Mouse (Mus musculus): ENCODE results near the gene Gm49322. TPM values are rescaled to one million over a fixed set of nuclear protein-coding genes. Genes with fewer than 3 reads are reported as not detected.
A peak's percentile ranks its signal among the peaks of the same experiment; 100 is the strongest.

The Gm49322 gene
- total RNA-seq, 2 experiments from 2014 or later, result 2.6 to 3.6 TPM

DNA sequence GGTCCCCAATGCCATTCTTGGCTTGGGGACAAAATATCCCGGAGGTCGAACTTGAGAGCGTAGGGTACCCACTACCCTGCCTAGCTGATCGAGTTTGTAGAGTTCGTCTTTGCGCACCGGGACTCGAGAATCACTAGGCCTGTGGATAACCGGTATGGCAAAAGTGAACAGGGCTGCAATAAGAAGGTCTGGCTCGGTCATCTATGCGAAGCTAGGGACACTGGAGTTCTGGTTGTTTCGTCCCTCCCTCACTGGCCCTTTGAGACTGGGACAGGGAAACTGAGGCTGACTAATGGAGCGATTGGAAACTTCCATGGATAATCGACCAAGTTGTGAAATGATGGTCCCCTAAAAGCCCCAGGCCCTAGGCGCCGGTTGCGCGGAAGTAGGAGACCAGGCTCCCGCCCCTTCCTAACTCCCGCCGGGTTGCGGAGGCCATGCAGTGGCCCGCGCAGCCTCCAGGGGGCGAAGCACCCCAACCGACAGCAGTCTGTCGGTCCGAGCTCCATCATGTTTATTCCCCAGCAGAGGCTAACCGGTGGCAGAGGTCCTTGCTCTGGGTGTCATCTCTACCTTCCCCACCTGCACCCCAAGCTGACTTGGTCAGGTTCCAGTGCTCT, 27.6 kb upstream of the Gm49322 start:
- peak; percentile 60 to 67 for DNase-seq (ENCODE audit: low spot score in 2 of 2)
- intact Hi-C loops (cut with DNase I), result no loop called here

DNA sequence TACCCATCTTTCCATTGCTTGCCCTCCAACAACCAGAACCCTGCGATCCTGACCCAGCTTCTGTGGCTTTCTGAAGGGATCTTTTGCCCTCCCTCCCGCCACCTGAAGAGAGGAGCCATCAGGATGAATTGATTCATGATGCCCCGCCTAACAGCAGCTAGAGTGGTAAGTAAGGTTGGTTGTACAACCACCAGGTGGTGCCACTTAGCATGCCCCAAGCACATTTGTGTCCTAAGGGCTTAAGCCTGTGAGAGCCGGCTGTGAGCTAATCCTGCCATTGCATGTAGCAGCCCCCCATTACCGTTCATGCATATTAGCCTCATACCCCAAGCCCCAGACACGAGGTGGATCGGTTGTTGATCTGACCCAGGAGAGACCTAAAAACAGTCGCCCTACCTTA, 26.9 kb upstream of the Gm49322 start:
- intact Hi-C loops (cut with DNase I), result no loop called here
- peak in 1 of 2 experiments; percentile 34 for DNase-seq (ENCODE audit: low spot score in 2 of 2)

DNA sequence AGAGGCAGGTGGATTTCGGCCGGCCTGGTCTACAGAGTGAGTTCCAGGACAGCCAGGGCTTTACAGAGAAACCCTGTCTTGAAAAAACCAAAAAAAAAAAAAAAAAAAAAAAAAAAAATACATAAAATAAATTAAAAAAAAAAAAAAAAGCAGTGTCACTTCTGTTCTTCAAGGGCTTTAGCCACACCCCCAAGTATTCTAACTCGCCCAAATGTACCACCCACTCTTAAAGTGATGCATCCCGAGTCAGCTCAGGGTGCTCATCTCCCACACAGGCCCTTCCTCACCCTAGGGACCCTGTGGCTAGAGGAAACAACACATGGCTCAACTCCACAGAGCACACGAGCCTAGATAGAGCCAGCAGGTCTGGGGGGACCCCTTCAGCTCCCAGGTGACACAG, 22.8 kb upstream of the Gm49322 start:
- DNase-seq (ENCODE audit: low spot score in 2 of 2), result no peak
- intact Hi-C loops (cut with DNase I), result no loop called here

DNA sequence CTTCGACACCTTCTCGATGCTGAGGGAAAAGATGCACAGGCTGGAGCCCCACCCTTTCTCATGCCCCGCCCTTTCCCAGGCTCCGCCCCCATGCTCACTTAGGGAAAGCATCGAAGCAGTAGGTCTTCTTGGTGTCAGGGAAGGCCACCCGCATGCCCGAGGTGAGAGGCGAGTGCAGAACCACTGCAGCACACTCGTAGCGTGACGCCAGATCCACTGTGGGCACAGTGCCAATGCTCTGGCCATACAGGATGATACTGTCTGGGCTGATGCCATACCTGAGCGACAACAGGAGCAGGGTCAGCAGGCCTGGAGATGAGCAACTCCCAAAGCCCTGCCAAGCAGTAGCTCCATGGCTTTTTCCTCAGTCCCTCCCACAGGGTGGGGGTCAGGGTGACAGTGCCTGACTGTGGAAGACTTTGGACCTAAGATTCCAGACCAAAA, 21.8 kb upstream of the Gm49322 start:
- DNase-seq (ENCODE audit: low spot score in 2 of 2), result no peak
- intact Hi-C loops (cut with DNase I), result no loop called here

DNA sequence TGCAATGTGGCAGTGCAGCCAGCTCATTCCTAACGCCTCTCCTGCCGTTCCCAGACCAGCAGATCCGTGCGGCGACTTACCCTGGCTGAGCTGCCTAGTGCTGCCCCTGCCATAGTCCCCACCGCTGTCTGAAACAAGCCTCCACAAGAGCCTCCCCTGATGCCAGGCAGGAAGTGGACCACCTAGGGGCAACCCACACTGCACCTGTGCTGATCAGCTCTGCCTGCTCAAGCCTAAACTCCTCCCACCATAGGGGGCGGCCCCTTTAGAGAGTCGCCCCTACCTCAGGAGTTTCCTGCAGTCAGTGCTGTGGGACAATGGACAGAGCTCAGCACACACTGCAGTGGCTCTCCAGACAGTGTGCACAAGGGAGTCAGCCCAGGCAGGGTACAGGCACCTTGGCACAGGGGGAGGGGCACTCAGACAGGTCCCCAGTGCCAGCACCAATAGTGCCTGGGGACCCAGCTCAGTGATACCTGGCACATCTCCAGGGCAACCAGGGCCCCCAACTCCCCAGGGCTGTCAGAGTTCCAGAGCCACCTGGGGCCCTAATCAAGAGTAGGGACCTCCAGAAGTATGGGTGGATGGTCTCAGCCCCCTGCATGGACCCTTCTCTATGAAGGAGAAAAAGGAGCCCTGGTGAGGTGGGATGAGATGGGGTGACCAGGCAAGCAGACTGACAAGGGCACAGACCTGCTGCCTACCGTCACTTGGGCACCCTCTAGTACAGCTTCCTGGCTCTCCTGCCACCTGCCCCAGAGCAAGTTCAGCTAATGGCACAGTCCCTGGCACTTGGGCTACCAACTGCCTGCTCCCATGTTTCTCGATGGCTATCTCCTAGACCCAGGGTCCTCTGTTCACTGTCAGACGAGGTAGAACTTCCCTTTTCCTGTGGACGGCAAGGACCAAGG, 20.9 kb upstream of the Gm49322 start:
- no peak for DNase-seq (ENCODE audit: low spot score in 2 of 2)
- intact Hi-C loops (cut with DNase I), result no loop called here

DNA sequence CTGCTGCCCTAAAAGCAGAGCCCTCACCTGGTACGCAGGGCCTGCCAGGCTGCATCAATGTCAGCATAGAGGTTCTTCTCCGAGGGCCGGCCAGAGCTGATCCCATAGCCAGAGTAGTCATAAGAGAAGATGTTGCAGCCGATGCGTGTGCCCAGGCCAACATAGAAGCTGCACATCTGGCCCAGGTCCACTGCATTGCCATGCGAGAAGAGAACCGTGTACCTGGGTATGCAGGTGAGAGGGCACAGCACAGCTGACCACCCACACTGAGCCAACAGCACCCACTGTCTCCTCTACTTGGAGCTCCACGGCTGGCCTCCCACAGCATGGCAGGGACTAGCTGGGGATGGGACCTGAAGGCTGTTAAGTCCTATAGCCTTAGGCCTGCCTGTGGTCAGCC, 20.2 kb upstream of the Gm49322 start:
- intact Hi-C loops (cut with DNase I), result no loop called here
- no peak for DNase-seq (ENCODE audit: low spot score in 2 of 2)

DNA sequence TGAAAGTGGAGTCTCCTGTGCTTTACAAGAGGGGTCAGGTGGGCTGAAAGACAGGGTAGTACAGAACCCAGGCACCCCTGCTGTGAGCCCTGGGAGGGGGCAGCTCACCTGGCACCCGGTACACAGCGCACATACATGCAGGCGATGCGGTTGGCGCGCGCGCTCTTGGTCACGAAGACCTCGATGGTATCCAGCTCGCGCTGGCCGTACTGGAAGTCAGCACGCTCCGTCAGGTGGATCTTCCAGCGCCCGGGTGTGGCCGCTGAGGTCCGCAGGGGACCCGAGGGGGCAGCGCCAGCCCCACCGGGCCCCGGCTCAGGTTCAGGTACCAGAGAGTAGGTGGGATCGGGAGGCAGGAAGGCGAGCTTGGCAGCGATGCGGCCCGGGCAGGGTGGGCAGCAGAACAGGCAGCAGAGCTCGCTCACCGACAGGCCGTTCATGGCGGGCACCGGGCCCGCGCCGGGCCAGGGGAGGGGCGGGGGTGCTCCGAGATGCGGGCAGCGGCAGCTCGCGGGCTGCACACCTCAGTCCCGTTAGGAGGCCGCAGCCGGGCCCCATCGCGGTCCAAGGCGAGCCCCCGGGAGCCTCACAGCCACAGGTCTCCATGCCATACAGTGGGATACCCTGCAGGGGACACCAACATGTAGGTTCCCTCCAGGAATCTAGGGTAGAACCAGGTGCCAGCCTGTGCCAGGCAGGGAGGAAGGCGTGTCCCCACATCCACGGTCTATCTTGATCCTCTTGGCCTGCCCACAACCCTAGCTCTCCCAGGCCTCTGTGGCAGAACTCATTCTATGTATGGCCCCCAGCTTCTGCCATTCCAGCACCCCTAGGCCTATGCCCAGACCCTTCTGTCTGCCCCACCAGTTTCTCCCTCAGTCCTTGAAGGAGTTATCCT, 19.2 kb upstream of the Gm49322 start:
- no peak for DNase-seq (ENCODE audit: low spot score in 2 of 2)
- intact Hi-C loops (cut with DNase I), result no loop called here

DNA sequence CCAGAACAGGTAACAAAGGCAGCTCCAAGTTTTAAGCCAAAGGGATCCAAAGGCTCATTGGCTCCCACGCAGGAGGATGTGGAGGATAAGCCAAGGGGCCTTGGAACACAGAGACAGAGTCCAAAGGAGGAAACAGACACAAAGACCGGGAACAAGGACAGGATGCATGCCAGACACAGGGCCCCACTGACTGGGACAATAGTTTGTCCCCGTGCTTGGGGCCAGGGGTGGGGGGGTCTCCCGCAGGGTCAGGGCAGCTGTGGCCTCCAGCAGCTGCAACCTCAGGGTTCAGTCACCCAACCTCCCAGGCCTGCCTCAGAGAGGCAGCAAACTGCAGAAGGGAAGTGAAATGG, 18.5 kb upstream of the Gm49322 start:
- no peak for DNase-seq (ENCODE audit: low spot score in 2 of 2)
- intact Hi-C loops (cut with DNase I), result no loop called here

DNA sequence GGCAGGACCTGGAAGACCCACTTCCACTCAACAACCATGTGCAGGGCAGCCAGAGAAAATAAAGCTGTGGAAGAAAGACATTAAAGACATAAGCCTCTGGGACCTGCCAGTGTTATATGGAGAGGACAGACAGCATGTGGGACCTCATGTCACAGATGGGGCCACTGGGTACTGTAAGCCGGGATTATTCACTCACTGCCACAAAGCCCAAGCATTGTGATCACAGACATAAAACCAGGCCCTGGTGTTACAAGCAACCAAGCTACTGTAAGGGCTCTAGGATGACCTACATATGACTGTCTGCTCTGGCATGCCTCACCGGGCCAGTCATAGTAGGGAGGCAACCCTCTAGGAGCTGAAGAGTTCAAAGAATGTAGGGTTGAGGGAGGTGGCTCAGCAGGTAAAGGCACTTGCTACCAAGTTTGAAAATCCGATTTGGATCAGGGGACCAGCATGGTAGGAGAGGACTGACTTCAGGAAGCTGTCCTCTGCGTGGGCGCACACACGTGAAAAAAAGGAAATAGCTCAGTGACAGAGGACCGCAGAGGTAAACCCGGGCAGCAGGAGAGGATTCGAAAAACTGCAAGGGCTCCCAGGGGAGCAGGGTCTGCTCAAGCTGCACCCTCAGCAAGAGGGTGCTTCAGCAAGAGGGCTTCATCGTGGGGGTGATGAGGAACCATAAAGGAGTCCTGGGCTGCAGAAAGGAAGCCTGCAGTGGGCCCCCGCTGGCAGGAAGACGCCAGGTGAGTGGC, 16.5 kb upstream of the Gm49322 start:
- intact Hi-C loops (cut with DNase I), result loop anchor here (1.0 kb wide), 1 partner anchor 12 kb away; the partner anchor contains the start of gene Klf16
- no peak for DNase-seq (ENCODE audit: low spot score in 2 of 2)

DNA sequence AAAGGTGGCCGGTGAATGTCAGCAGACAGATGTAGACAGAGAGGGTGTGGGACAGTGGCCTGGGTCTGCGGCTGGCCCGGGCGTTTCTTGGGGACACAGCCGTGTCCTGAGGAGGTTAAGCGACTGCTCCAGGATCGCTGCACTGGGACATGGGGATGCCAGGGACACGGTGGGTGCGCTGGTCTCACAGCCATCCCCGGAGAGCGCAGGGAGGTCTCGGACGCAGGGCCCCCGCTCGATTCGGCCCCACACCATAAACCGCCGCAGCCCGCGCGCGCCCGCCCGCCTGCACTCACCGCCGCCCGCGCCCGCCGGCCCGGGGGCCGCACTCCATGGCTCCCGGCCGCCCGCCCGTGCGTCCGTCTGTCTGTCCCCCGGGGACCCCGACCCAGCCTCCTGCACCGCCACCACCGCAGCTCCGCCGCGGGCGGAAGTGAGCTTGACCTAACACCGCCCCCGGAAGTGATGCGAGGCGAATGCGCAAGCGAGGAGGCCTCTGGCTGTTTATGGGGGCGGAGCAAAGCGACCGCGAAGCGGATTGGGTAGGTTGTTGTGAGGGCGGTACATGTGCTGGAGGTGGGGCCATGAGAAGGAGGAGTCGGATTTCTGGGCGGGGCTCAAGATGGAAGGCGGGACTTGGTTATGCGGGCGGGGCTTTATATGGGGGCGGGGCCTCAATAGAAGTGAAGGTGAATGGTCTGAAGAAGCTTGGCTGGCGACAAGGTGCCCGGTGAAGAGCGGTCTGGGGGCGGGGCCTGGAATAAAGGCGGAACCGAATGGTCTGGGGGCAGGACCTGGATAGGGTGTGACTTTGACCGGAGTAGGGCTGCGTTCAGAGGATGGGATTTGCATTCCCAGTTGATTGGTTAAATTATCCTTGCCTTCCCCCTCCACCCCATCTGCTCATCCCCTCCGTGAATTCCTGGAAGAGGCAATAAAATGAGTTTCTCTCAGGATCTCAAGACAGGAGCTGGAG, 15.7 kb upstream of the Gm49322 start, which contains the start of gene Abhd17a:
Gene Abhd17a (minus strand): TSS at position 463 of the 976 bp plus-strand sequence.
- DNase-seq (ENCODE audit: low spot score in 2 of 2), result peak; percentile 90 to 91
- intact Hi-C loops (cut with DNase I), result loop anchor here (1.0 kb wide), 1 partner anchor 13 kb away; the partner anchor contains the start of gene Klf16

DNA sequence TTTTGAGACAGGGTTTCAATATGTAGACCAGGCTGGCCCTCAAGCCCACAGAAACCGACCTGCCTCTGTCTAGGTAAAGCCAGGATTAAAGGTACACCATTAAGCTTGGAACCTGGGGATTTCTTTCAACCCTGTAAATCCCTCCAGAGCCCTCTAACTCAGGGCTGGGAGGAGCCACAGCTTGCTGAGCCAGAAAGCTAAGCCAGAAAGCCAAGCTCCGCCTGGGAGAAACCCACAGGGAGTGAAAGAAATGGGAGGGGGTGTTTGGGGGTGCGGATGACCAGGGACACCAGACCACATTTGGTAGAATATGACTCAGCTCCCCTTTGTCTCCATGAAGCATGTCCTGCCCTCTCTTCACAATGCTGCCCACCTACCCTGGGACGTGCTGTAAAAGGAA, 9.5 kb upstream of the Gm49322 start:
- intact Hi-C loops (cut with DNase I), result no loop called here
- DNase-seq (ENCODE audit: low spot score in 2 of 2), result no peak

DNA sequence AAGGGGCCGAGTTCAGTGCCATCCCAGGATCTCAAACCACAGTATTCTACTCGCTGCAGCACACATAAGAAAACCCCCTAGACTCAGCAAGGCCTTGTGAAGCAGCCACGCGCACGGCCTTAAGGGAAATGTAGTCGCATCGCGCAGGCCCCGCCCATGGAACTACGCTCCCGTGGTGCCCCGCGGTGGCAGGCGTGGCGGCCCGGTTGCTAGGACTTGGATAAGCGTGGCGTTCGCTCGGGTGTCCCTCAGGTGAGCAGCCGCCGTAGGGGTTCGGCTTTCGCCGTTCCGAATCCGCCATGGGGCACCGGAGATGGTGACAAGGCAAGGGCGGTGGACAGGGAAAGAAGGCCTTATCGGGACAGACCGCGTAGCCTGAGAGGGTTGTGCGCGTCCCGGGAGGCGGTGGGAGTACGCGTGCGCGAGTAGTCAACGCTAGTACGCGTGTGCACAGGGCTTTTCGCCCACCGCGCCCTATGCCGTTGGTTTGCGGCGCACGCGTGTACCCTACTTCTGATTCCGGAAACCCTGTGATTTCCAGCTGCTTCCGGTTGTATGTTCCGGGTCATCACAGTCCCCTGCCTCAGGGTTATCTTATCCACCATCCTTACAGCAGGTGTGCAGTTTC, 3.0 kb upstream of the Gm49322 start, which contains the start of the genes Scamp4 and Adat3:
Gene Scamp4 (plus strand): TSS at position 175 of the 628 bp plus-strand sequence.
Gene Adat3 (plus strand): TSS at position 183 of the 628 bp plus-strand sequence.
- intact Hi-C loops (cut with DNase I), result no loop called here

DNA sequence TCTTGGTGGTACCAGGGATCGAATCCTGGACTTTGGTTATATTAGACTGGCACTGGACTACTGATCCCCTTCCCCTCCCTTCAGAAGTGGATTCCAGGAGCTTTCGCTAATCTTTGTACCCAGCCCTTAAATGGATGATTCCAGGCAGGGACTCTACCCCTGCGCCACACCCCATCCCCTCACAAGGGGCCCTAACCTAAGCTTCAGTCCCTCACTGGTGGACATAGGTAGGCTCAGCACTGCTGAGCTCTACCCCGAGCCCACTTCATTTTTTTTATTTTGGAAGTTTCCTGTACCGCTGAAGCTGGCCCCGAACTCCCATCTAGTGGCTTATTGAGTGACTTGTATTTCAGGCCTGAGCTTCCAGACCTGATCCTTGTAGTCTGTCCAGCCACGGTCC, 2.5 kb upstream of the Gm49322 start:
- intact Hi-C loops (cut with DNase I), result no loop called here

More for the DNA sequence above, 3.0 kb upstream of the Gm49322 start, which contains the start of the genes Scamp4 and Adat3:
- peak; percentile 98 to 99 for DNase-seq (ENCODE audit: low spot score in 2 of 2)

DNA sequence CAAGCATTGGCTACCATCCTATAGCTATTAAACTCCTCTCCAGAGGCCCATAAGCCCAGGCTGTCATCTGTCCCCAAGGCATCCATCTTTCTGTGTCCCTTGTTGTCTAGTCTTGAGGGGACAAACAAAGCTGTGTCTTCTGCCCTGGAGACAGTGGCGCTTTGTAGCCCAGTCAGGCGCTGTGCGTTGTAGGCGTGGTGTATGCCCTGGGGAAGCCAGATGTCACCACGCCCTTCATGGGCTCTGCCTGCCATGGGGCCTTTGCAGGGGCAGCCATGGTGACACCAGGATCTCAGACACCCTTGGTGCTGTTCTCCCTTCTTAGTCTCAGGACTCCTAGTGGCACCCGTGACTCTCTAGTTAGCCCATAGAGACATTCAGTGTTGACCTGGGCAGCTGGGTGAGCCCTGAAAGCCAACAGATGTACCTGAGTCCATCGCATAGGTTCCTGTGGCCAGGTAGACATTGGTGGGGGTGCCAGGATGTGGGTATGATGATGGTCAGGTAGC, 1.8 kb upstream of the Gm49322 start:
- no peak for DNase-seq (ENCODE audit: low spot score in 2 of 2)
- intact Hi-C loops (cut with DNase I), result no loop called here

More for the DNA sequence above, 2.5 kb upstream of the Gm49322 start:
- no peak for DNase-seq (ENCODE audit: low spot score in 2 of 2)

DNA sequence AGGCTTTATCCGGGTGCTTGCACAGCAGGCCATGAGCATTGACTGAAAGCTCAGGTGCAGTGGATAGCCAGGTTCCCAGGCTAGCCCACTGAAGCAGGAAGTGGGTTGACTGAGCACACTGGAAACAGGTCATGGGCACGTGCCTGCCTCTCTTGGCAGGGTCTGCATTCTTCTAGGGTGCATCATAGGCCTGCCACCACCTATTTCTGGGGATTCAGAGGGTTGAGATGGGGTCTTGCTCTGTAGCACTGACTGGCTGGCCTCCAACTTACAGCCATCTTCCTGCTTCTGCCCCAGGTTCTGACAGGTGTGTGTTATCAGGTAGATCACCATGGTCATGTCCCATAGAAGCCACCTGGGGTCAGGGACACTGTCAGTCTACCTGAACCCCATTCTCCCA, 833 bp upstream of the Gm49322 start:
- intact Hi-C loops (cut with DNase I), result no loop called here
- DNase-seq (ENCODE audit: low spot score in 2 of 2), result no peak

DNA sequence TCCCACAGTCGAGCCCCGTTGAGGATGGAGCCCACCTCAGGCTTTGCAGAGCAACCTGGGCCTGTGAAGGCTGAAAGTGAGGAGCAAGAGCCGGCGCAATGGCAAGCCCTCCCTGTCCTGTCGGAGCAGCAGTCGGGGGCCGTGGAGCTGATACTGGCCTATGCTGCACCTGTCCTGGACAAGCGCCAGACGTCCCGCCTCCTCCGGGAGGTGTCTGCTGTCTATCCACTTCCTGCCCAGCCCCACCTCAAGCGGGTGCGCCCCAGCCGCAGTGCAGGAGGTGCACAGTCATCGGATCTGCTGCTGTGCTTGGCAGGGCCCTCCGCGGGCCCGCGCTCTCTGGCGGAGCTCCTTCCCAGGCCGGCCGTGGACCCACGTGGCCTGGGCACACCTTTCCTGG, 485 bp downstream of the Gm49322 start:
- intact Hi-C loops (cut with DNase I), result no loop called here
- DNase-seq (ENCODE audit: low spot score in 2 of 2), result no peak

DNA sequence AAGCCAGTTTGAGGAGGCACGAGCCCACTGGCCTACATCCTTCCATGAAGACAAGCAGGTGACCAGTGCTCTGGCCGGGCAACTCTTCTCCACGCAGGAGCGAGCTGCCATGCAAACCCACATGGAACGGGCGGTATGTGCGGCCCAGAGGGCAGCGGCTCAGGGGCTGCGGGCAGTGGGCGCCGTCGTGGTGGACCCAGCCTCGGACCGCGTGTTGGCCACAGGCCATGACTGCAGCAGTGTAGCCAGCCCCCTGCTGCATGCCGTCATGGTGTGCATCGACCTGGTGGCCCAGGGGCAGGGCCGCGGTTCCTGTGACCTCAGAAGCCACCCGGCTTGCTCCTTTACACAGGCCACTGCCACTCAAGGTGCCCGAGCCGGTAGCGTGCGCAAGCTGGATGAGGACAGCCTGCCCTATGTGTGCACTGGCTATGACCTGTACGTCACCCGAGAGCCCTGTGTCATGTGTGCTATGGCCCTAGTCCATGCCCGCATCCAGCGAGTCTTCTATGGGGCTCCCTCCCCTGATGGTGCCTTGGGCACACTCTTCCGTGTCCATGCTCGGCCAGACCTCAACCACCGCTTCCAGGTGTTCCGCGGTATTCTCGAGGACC, 1.0 kb downstream of the Gm49322 start:
- no peak for DNase-seq (ENCODE audit: low spot score in 2 of 2)
- intact Hi-C loops (cut with DNase I), result no loop called here

Data from left cerebral cortex, postnatal 36 days (tissue).